Mouse (Mus musculus): ENCODE results near the gene Blm.

DNA sequence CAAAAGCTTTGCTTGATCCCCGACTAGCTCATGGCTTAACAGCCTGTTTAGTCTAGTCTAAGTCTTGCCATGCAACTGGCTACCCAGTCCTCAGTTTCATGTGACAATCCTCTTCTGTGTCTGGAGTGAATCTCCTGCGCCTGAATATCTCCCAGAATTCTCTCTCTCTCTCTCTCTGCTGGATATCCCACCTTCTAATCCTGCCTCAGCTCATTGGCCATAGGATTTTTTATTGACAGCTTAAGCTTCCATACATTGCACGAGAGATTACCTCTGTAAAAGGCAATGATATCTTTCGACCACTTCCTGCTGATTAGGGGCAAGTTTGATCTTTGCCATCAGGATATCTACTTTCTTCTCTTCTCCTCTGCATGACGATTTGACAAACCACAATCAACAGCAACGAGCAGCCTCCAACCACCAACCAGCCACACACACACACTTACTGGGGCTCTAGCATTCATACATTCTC lies 85.3 kb downstream of the Blm start:
- TF ChIP-seq TAL1 (IDR thresholded peaks at IDR 0.05; ENCODE audit: low read length) (no peak), GATA1 (IDR thresholded peaks at IDR 0.05; ENCODE audit: low read length) (no peak)

All from erythroblast, embryonic 14.5 days (primary cell).